Mouse (Mus musculus): Measurements from ENCODE around the gene Lonp1. TPM values are rescaled to one million over a fixed set of nuclear protein-coding genes. Genes with fewer than 3 reads are reported as not detected.

The Lonp1 gene
- polyA plus RNA-seq, 1 experiment from 2014 or later, result 65.1 TPM

Other genes with a start within 250 kb of the Lonp1 start
- gene Ptprs, start 150.4 kb downstream of the Lonp1 start, polyA plus RNA-seq (2016; fragmentation: Nextera tagmentation; extraction: Ambion mirVana), result 113 and 126 TPM in 2 replicates
- not detected in 2 replicates for gene Znrf4, start 114.5 kb downstream of the Lonp1 start, polyA plus RNA-seq (2016; fragmentation: Nextera tagmentation; extraction: Ambion mirVana)
- 1.0 and 1.6 TPM in 2 replicates for gene Gm20219, start 72.5 kb downstream of the Lonp1 start, polyA plus RNA-seq (2016; fragmentation: Nextera tagmentation; extraction: Ambion mirVana)
- gene Safb2, start 42.3 kb downstream of the Lonp1 start, polyA plus RNA-seq (2016; fragmentation: Nextera tagmentation; extraction: Ambion mirVana), result 103 and 113 TPM in 2 replicates
- gene Safb, start 42.1 kb downstream of the Lonp1 start, polyA plus RNA-seq (2016; fragmentation: Nextera tagmentation; extraction: Ambion mirVana), result 151 and 156 TPM in 2 replicates
- gene 2410015M20Rik, start 17.1 kb downstream of the Lonp1 start, polyA plus RNA-seq (2016; fragmentation: Nextera tagmentation; extraction: Ambion mirVana), result 211 and 216 TPM in 2 replicates
- 1,768 and 1,771 TPM in 2 replicates for gene Rpl36, start 13.5 kb downstream of the Lonp1 start, polyA plus RNA-seq (2016; fragmentation: Nextera tagmentation; extraction: Ambion mirVana)
- gene Catsperd, start 1.3 kb upstream of the Lonp1 start, polyA plus RNA-seq (2016; fragmentation: Nextera tagmentation; extraction: Ambion mirVana), result 0.92 and 1.3 TPM in 2 replicates
- gene Ranbp3, start 46.4 kb upstream of the Lonp1 start, polyA plus RNA-seq (2016; fragmentation: Nextera tagmentation; extraction: Ambion mirVana), result 110 and 116 TPM in 2 replicates
- 410 and 419 TPM in 2 replicates for gene Ndufa11, start 90.9 kb upstream of the Lonp1 start, polyA plus RNA-seq (2016; fragmentation: Nextera tagmentation; extraction: Ambion mirVana)
- 16.5 and 23.1 TPM in 2 replicates for gene Vmac, start 91.1 kb upstream of the Lonp1 start, polyA plus RNA-seq (2016; fragmentation: Nextera tagmentation; extraction: Ambion mirVana)
- 18.9 and 19.6 TPM in 2 replicates for gene Nrtn, start 130.6 kb upstream of the Lonp1 start, polyA plus RNA-seq (2016; fragmentation: Nextera tagmentation; extraction: Ambion mirVana)
- gene Dus3l, start 137.9 kb upstream of the Lonp1 start, polyA plus RNA-seq (2016; fragmentation: Nextera tagmentation; extraction: Ambion mirVana), result 42.0 and 46.7 TPM in 2 replicates
- 0.69 and 1.3 TPM in 2 replicates for gene Prr22, start 143.4 kb upstream of the Lonp1 start, polyA plus RNA-seq (2016; fragmentation: Nextera tagmentation; extraction: Ambion mirVana)
- 3.6 and 4.1 TPM in 2 replicates for gene Rfx2, start 204.1 kb upstream of the Lonp1 start, polyA plus RNA-seq (2016; fragmentation: Nextera tagmentation; extraction: Ambion mirVana)
- gene Acsbg2, start 247.6 kb upstream of the Lonp1 start, polyA plus RNA-seq (2016; fragmentation: Nextera tagmentation; extraction: Ambion mirVana), result not detected in 2 replicates
- gene 1700061G19Rik, start 248.6 kb upstream of the Lonp1 start, polyA plus RNA-seq (2016; fragmentation: Nextera tagmentation; extraction: Ambion mirVana), result 0.26 and 0.52 TPM in 2 replicates